Mouse (Mus musculus) liver, postnatal 0 days (tissue): ENCODE data around the gene Cela1. TPM values are rescaled to one million over a fixed set of nuclear protein-coding genes. Genes with fewer than 3 reads are reported as not detected.
A peak's percentile ranks its signal among the peaks of the same experiment; 100 is the strongest.

Experiments
- ATAC-seq: fragments of 200-750 bp; cut with Nextera tagmentation; 2 replicates; pipeline ENCODE4 v1.8.0; 2017; ENCODE audit warnings: mild to moderate bottlenecking, moderate library complexity
- DNase-seq: peaks from one replicate; pipeline ENCODE4 v3.0.0-alpha.2; 2016
- H3K27ac ChIP-seq: fragments of 300-500 bp; sonication (generic); 2 replicates; pipeline ENCODE4 v1.5.1; 2014; ENCODE audit warnings: antibody characterized with exemption, moderate library complexity, mild to moderate bottlenecking, low read depth
- H3K27me3 ChIP-seq: fragments of 300-500 bp; sonication (generic); 2 replicates; pipeline ENCODE4 v1.6.1; 2014; ENCODE audit warnings: low read length, control low read depth, mixed read lengths; ENCODE audit not compliant: insufficient read depth
- H3K36me3 ChIP-seq: fragments of 300-500 bp; sonication (generic); replicated peaks from 2 replicates; pipeline ENCODE4 v1.6.1; 2014; ENCODE audit warnings: mild to moderate bottlenecking, control low read depth, low read length, moderate library complexity, mixed read lengths; ENCODE audit not compliant: insufficient read depth
- H3K4me1 ChIP-seq: fragments of 300-500 bp; sonication (generic); 2 replicates; pipeline ENCODE4 v1.6.1; 2014; ENCODE audit warnings: antibody characterized with exemption, mild to moderate bottlenecking, control low read depth; ENCODE audit not compliant: insufficient read depth
- H3K4me2 ChIP-seq: fragments of 300-500 bp; sonication (generic); 2 replicates; pipeline ENCODE4 v1.6.1; 2014; ENCODE audit warnings: low read depth, mild to moderate bottlenecking, low read length, moderate library complexity, mixed read lengths
- H3K4me3 ChIP-seq: fragments of 300-500 bp; sonication (generic); 2 replicates; pipeline ENCODE4 v1.5.1; 2014; ENCODE audit warnings: low read depth, low read length
- H3K9ac ChIP-seq: fragments of 300-500 bp; sonication (generic); replicated peaks from 2 replicates; pipeline ENCODE4 v1.6.1; 2014; ENCODE audit warnings: mild to moderate bottlenecking, moderate library complexity
- H3K9me3 ChIP-seq: fragments of 300-500 bp; sonication (generic); 2 replicates; pipeline ENCODE4 v1.6.1; 2016; ENCODE audit warnings: mild to moderate bottlenecking, control low read depth, low read length, mixed read lengths
- CTCF ChIP-seq: sonication (generic); IDR thresholded peaks from 2 replicates; pipeline ENCODE4 v1.5.1; 2016; ENCODE audit warnings: antibody characterized with exemption, low read depth
- EP300 ChIP-seq: IDR thresholded peaks from 2 replicates; pipeline ENCODE4 v1.6.1; 2016; ENCODE audit warnings: antibody characterized with exemption, low read depth, mild to moderate bottlenecking
- WGBS: fragments of 180-500 bp; shearing (Covaris S2); extraction: QIAGEN DNeasy Blood & Tissue Kit; methylation state at CpG from one replicate; pipeline ENCODE4 v1.1.7; 2014; ENCODE audit not compliant: insufficient replicate concordance; 5-methylcytosine and 5-hydroxymethylcytosine counted together
- polyA plus RNA-seq: library from polyadenylated mRNA; unstranded; fragments of >200 nt; fragmentation: Nextera tagmentation; extraction: Ambion mirVana; gene quantifications from 2 replicates; pipeline ENCODE4 v1.2.1, GENCODE M21; 2015

Cela1 gene
- polyA plus RNA-seq, 1 experiment from 2014 or later = 29.5 TPM

DNA sequence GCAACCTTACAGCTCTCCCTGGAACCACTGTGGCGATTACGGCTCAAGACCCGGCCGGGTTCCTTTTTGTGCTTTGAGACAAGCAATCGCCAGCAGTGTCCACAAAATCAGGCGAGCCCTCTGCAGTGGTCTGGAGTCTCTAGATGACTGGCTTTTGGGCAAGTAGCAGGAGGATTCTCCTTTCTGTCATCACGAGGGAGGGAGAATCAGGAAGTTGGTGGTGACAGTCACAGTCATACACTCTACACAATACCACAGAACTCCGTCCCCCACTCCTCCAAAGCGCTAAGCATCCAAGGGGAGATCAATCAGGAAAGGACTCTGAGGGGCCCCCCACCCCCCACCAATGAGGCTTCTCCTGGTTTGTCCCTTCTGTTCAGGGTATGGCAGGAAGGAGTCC is 40.9 kb upstream of the Cela1 start:
- peak overlapping the region; percentile 70 for H3K4me2 ChIP-seq
- no peak overlapping the region for H3K27ac ChIP-seq
- peak overlapping the region; percentile 43 for H3K4me3 ChIP-seq
- peaks cover 10% of the 10 kb centered on the region for H3K4me1 ChIP-seq
- no peaks in the 10 kb centered on the region for H3K9me3 ChIP-seq
- 22% methylated on average over 9 of the region's 9 CpGs for WGBS
- DNase-seq = no peak
- peak; percentile 24; the same call in 1 of the 2 replicates for ATAC-seq
- TF ChIP-seq CTCF = no peak
- no peak for TF ChIP-seq EP300
- H3K9ac ChIP-seq = peak overlapping the region; percentile 39; the same call in 1 of the 2 replicates
- peaks cover 33% of the 10 kb centered on the region for H3K27me3 ChIP-seq
- H3K36me3 ChIP-seq = no peaks in the 10 kb centered on the region

DNA sequence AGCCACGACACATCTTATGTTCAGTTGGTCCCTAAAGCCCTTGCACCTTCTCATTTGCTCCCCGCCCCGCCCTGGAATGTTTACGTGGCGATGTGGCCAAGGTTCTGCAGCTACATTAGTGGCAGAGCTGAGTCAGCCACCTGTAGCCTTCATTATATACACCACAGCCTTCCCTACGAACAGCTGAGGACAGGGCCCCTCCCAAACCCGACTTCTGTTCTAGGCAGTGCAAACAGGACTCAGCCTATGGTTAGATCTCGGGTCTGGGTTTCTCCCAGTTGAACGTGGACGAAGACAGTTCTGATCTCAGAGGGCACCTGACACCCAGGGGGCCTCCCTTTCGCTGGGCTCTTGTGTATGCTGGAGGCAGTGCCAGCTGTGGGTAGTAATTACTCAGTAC is 40.1 kb upstream of the Cela1 start:
- Histone ChIP-seq H3K36me3 (no peaks in the 10 kb centered on the region), H3K4me3 (no peak overlapping the region), H3K27me3 (peaks cover 33% of the 10 kb centered on the region), H3K9ac (no peak overlapping the region), H3K4me2 (no peak overlapping the region), H3K27ac (no peak overlapping the region), H3K9me3 (no peaks in the 10 kb centered on the region), H3K4me1 (peaks cover 10% of the 10 kb centered on the region)
- WGBS = 69% methylated on average over 11 of the region's 11 CpGs
- no peak for TF ChIP-seq CTCF
- TF ChIP-seq EP300 = no peak
- no peak for ATAC-seq
- DNase-seq = no peak

DNA sequence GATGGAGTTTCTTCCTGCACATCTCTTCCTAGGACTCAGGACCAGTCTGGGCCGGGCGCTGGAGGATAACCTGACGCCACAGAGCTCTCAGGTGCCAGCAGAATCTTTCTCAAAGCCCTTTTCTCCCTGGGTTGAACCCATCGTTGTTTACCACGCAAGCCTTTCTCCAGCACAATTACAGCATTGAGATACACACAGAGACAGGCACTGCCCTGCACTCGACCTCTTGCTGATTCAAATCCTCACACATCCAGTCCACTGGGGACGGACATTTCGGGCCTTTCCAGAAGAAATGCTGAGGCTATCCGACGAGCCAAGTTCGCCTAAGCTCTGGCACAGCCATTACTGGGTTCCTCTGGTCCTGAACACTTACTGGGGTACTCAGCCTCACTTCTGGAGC is 39.0 kb upstream of the Cela1 start:
- peaks cover 33% of the 10 kb centered on the region for H3K27me3 ChIP-seq
- ATAC-seq = no peak
- no peak overlapping the region for H3K9ac ChIP-seq
- H3K9me3 ChIP-seq = no peaks in the 10 kb centered on the region
- no peak overlapping the region for H3K27ac ChIP-seq
- H3K4me2 ChIP-seq = no peak overlapping the region
- peaks cover 10% of the 10 kb centered on the region for H3K4me1 ChIP-seq
- WGBS = 78% methylated on average over 11 of the region's 11 CpGs
- no peak overlapping the region for H3K4me3 ChIP-seq
- H3K36me3 ChIP-seq = no peaks in the 10 kb centered on the region
- TF ChIP-seq CTCF = no peak
- no peak for DNase-seq

DNA sequence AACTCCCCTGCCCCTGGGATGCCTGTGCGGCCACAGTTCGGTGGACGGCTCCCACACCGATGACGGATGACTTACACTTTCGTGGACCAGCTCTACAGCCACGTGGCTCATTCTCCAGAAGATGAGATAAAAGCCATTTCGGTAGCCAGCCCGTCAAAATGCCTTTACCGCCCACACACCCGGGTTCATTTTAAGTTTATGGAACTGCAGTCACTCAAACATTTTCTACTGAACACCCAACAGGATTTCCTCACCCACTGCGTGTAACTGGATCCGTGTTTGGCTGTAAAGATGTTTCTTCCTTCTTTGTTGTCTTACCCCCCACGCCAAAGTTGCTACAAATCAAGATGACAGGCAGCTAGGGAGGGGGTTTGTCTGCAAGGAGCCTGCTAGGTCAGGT is 35.8 kb upstream of the Cela1 start:
- no peak for TF ChIP-seq CTCF
- TF ChIP-seq EP300 = no peak
- Histone ChIP-seq H3K4me1 (no peaks in the 10 kb centered on the region), H3K9ac (no peak overlapping the region), H3K4me3 (no peak overlapping the region), H3K27ac (no peak overlapping the region), H3K36me3 (no peaks in the 10 kb centered on the region), H3K9me3 (no peaks in the 10 kb centered on the region), H3K27me3 (peaks cover 8% of the 10 kb centered on the region), H3K4me2 (no peak overlapping the region)
- DNase-seq (no peak), ATAC-seq (no peak)
- WGBS = 53% methylated on average over 14 of the region's 14 CpGs

DNA sequence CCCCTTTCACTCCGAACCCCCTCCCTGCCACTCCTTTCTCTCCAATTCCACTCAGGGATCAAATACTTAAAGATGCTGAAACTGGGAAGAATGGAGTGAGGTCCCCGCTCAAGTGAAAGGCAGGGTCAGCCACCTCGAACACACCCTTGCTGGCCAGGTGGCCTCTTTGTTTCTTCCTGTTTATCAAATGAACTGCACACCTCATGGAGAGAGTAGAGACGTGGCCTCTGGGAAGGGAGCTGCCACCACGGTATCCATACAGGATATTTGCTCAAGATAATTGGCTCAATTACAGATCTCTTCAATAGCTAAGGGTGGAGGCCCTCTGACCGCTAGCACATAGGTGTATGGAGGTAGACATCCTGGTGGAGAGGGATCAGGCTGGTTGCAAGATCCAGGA is 34.8 kb upstream of the Cela1 start:
- ATAC-seq = no peak
- Histone ChIP-seq H3K36me3 (no peaks in the 10 kb centered on the region), H3K9ac (no peak overlapping the region), H3K9me3 (no peaks in the 10 kb centered on the region), H3K4me2 (no peak overlapping the region), H3K27me3 (no peaks in the 10 kb centered on the region), H3K4me1 (no peaks in the 10 kb centered on the region), H3K27ac (no peak overlapping the region), H3K4me3 (no peak overlapping the region)
- 68% methylated on average over 6 of the region's 6 CpGs for WGBS
- TF ChIP-seq CTCF = no peak
- TF ChIP-seq EP300 = no peak
- DNase-seq = no peak

DNA sequence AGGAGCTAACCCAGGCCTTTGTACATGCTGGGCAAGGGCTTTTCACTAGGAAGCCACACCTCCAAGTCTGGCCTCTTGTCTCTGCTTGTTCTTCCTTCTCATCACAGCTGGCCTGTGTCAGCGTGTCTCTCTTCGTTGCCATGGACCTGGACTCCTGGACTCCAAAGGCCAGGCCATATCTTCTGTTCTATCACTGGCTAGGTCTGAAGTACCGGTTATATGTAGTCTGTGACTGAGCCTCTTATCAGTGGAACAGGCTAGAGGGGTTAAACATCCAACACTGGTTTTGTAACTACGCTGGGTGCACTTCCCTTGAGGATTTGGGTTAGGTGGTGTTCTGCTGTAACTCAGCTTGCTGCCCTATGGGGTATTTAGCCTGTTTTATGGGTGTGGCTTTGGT is 34.3 kb upstream of the Cela1 start:
- DNase-seq (no peak), ATAC-seq (no peak)
- no peaks in the 10 kb centered on the region for H3K27me3 ChIP-seq
- TF ChIP-seq EP300 (no peak), CTCF (no peak)
- WGBS = 30% methylated on average over 4 of the region's 4 CpGs
- H3K9me3 ChIP-seq = no peaks in the 10 kb centered on the region
- H3K4me1 ChIP-seq = no peaks in the 10 kb centered on the region
- no peak overlapping the region for H3K4me2 ChIP-seq
- H3K27ac ChIP-seq = no peak overlapping the region
- H3K36me3 ChIP-seq = no peaks in the 10 kb centered on the region
- no peak overlapping the region for H3K4me3 ChIP-seq
- no peak overlapping the region for H3K9ac ChIP-seq

DNA sequence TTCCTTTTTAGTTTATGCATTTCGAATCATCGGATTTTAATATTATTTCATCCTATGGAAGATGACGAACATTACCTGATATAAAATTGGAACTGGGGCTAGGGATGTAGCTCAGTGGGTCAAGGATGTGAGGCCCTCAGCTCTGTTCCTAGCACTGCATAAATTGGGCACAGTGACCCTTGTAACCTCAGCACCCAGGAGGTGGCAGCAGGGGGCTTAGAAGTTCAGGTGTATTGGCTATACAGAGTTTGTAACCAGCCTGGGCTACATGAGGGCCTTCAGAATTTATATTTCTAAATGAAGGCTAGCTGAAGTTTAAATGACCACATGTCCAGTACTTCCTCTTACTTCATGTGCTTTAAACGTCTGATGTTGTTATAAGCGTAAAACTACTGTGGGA is 33.7 kb upstream of the Cela1 start:
- Histone ChIP-seq H3K4me1 (no peaks in the 10 kb centered on the region), H3K4me2 (no peak overlapping the region), H3K4me3 (no peak overlapping the region), H3K27me3 (no peaks in the 10 kb centered on the region), H3K9me3 (no peaks in the 10 kb centered on the region), H3K27ac (no peak overlapping the region), H3K36me3 (no peaks in the 10 kb centered on the region), H3K9ac (no peak overlapping the region)
- 77% methylated on average over 5 of the region's 5 CpGs for WGBS
- DNase-seq (no peak), ATAC-seq (no peak)
- TF ChIP-seq EP300 = no peak
- no peak for TF ChIP-seq CTCF
